Mouse (Mus musculus) adrenal gland, postnatal 10 days (tissue): ENCODE results near the gene Spout1. TPM values are rescaled to one million over a fixed set of nuclear protein-coding genes. Genes with fewer than 3 reads are reported as not detected.

Experiments
- DNase-seq: peaks from one replicate; pipeline ENCODE4 v3.0.0; 2021; ENCODE audit warnings: mixed read lengths
- long read RNA-seq, 2 experiments: library from polyadenylated mRNA; stranded (forward); transcript quantifications; one replicate each; pipeline ENCODE4 v2.0.0; 2021
- total RNA-seq, 2 experiments: library from RNA; stranded (reverse); gene quantifications; 2 replicates each; pipeline ENCODE4 v1.2.3; 2021

Spout1 gene
- 10 to 100 TPM; 18.1 TPM for total RNA-seq
- long read RNA-seq, experiment 1, transcript Spout1-201 (12 exons, 1,805 nt), result major isoform, 22 of 47 reads
- long read RNA-seq, experiment 1, transcript Spout1-207 (11 exons, 2,010 nt), result minor isoform, 6 of 47 reads
- long read RNA-seq, experiment 1, partial matches to known transcripts, result 6 of 47 reads
- long read RNA-seq, experiment 1, other reads (novel, unspliced or antisense), result 10 of 47 reads
- long read RNA-seq, experiment 2, transcript Spout1-201 (12 exons, 1,805 nt), result major isoform, 14 of 31 reads
- long read RNA-seq, experiment 2, partial matches to known transcripts, result 3 of 31 reads
- long read RNA-seq, experiment 2, other reads (novel, unspliced or antisense), result 11 of 31 reads

- peak; percentile 97 for DNase-seq
These were observed at the start of gene Spout1 for GRCm38 (mm10) chr2:30177700-30178675. Spout1 (minus strand) TSS chr2:30178459.

- DNase-seq, result no peak
These were observed 38.0 kb upstream of the Spout1 start for GRCm38 (mm10) chr2:30216293-30216692.

- no peak for DNase-seq
These were observed 37.2 kb upstream of the Spout1 start for GRCm38 (mm10) chr2:30215493-30215892.

- DNase-seq, result peak; percentile 46
These were observed 36.5 kb upstream of the Spout1 start for GRCm38 (mm10) chr2:30214745-30215144.

GRCm38 (mm10) chr2:30212951-30213350 lies 34.7 kb upstream of the Spout1 start:
- peak; percentile 45 for DNase-seq

- no peak for DNase-seq
These were observed 33.9 kb upstream of the Spout1 start for GRCm38 (mm10) chr2:30212169-30212545.

- no peak for DNase-seq
These were observed 33.3 kb upstream of the Spout1 start for GRCm38 (mm10) chr2:30211408-30212168.

GRCm38 (mm10) chr2:30207886-30208285 lies 29.6 kb upstream of the Spout1 start:
- no peak for DNase-seq

- DNase-seq, result no peak
These were observed 29.1 kb upstream of the Spout1 start for GRCm38 (mm10) chr2:30207401-30207800.

- DNase-seq, result peak; percentile 95
These were observed 27.5 kb upstream of the Spout1 start, which contains the start of gene Kyat1 for GRCm38 (mm10) chr2:30205629-30206357. Kyat1 (minus strand) TSS chr2:30205847.

GRCm38 (mm10) chr2:30205255-30205628 lies 27.0 kb upstream of the Spout1 start:
- DNase-seq, result peak; percentile 45

GRCm38 (mm10) chr2:30203439-30203838 lies 25.2 kb upstream of the Spout1 start:
- peak; percentile 45 for DNase-seq

GRCm38 (mm10) chr2:30200388-30200925 lies 22.2 kb upstream of the Spout1 start:
- DNase-seq, result no peak

GRCm38 (mm10) chr2:30199984-30200383 lies 21.7 kb upstream of the Spout1 start:
- peak; percentile 44 for DNase-seq

- DNase-seq, result no peak
These were observed 19.8 kb upstream of the Spout1 start for GRCm38 (mm10) chr2:30198021-30198420.

GRCm38 (mm10) chr2:30194656-30195055 lies 16.4 kb upstream of the Spout1 start:
- no peak for DNase-seq

GRCm38 (mm10) chr2:30191790-30192580 lies 13.7 kb upstream of the Spout1 start:
- no peak for DNase-seq

GRCm38 (mm10) chr2:30185681-30186080 lies 7.4 kb upstream of the Spout1 start:
- DNase-seq, result no peak

- DNase-seq, result no peak
These were observed 7.0 kb upstream of the Spout1 start for GRCm38 (mm10) chr2:30185276-30185675.

- no peak for DNase-seq
These were observed 5.5 kb upstream of the Spout1 start for GRCm38 (mm10) chr2:30183721-30184120.
